Mouse (Mus musculus) effector memory CD4-positive, alpha-beta T cell, adult 5 months (primary cell): ENCODE results near the gene Phospho1. TPM values are rescaled to one million over a fixed set of nuclear protein-coding genes. Genes with fewer than 3 reads are reported as not detected.

Source experiments
- polyA plus RNA-seq: library from polyadenylated mRNA; unstranded; fragments of 100-300 nt; shearing (Covaris generic); gene quantifications from one replicate; pipeline ENCODE4 v1.2.1, GENCODE M21; 2017

Gene Phospho1
- not detected for polyA plus RNA-seq

GRCm38 (mm10) chr11:95824071-95824876 is at the start of gene Phospho1:
Gene Phospho1, plus strand, starts transcription at chr11:95824499.

DNA sequence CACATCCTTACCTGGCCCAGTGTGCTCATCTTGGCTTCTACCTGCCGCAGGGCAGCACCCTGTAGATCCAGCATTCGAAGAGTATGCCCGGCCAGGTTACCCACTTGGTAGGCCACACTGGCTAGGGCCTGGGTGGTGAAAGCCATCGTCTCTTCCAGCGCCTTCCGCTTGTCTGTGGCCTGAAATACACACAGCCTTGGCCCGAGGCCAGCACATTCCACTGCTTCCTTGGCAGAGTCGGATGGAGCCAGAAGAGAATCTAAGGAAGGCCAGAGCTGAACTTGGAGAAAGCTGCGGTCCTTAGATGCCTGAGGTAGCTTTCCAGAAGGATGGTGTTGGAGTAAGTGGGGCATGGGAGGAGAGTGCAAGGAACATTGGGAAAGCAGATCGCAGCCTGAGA is 12.8 kb downstream of the Phospho1 start, which contains the start of gene Gngt2:
TSS of gene Gngt2 (plus strand) at position 158 of the 400 bp plus-strand sequence.

DNA sequence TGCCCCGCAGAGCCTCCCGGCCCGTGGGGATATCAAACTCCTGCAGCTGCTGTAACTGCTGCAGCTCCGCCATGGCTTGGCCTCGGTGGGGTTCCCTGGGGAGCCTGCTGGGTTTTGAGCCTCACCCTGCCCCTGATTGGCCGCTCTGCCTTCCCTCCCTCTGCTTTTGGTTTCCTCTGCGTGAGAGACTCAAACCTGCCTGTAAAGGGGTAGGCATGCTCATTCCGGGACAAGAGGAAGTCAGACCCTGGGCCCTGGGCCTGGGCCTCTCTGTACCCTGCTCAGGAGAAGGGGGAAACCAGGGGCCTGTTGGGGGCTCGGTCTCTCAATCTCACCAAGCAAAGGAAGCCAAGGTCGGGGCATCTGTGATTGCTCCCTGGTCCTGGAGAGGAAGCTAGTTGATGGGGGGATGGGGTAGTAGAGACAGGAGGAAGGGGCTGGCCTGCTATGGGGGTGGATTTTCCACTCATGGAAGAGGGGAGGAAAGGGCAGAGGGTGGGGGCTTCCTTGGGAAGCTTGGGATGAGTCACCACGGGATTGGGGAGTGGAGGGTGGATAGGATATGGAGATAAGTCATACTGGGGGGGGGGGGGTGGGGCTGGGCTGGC is 17.9 kb downstream of the Phospho1 start, which contains the start of gene Abi3:
TSS of gene Abi3 (minus strand) at position 403 of the 608 bp plus-strand sequence.

Other genes with a start within 250 kb of the Phospho1 start
- gene Ngfr, start 236.8 kb upstream of the Phospho1 start, polyA plus RNA-seq: not detected
- 55.4 TPM for gene Phb, start 157.5 kb upstream of the Phospho1 start, polyA plus RNA-seq
- gene Zfp652, start 111.8 kb upstream of the Phospho1 start, polyA plus RNA-seq: 28.0 TPM
- 0.59 TPM for gene B130006D01Rik, start 100.9 kb upstream of the Phospho1 start, polyA plus RNA-seq
- 6.2 TPM for gene Gngt2, start 12.7 kb downstream of the Phospho1 start, polyA plus RNA-seq
- 10.4 TPM for gene Abi3, start 18.0 kb downstream of the Phospho1 start, polyA plus RNA-seq
- not detected for gene B4galnt2, start 90.4 kb downstream of the Phospho1 start, polyA plus RNA-seq
- gene Igf2bp1, start 181.4 kb downstream of the Phospho1 start, polyA plus RNA-seq: not detected
- not detected for gene Gip, start 200.0 kb downstream of the Phospho1 start, polyA plus RNA-seq
- gene Snf8, start 210.4 kb downstream of the Phospho1 start, polyA plus RNA-seq: 63.8 TPM
- gene Ube2z, start 240.9 kb downstream of the Phospho1 start, polyA plus RNA-seq: 55.5 TPM